Mouse (Mus musculus): ENCODE measurements around the gene Fbxo24. TPM values are rescaled to one million over a fixed set of nuclear protein-coding genes. Genes with fewer than 3 reads are reported as not detected.
A peak's percentile ranks its signal among the peaks of the same experiment; 100 is the strongest.

The Fbxo24 gene
- polyA plus RNA-seq, 1 experiment from 2014 or later: 0.24 TPM

- ATAC-seq (ENCODE audit: insufficient number of reproducible peaks, low FRiP score, low TSS enrichment, low read depth) (no peak), DNase-seq (ENCODE audit: low spot score) (no peak)
- Histone ChIP-seq H3K27me3 (ENCODE audit: control insufficient read depth, insufficient read depth, low read length) (no peaks in the 10 kb centered on the region), H3K36me3 (ENCODE audit: control insufficient read depth, insufficient read depth, low read length) (no peaks in the 10 kb centered on the region), H3K27ac (replicated peaks; ENCODE audit: low read depth, low read length) (0 out of 2 replicates have a peak overlapping the region, but pooled peaks have one; percentile 14), H3K9me3 (ENCODE audit: control insufficient read depth, low read length) (no peaks in the 10 kb centered on the region), H3K4me1 (ENCODE audit: control insufficient read depth, insufficient read depth, low read length) (peaks cover 11% of the 10 kb centered on the region), H3K9ac (ENCODE audit: low read length) (no peak overlapping the region), H3K4me3 (ENCODE audit: low read depth, low read length) (no peak overlapping the region), H3K4me2 (ENCODE audit: low read depth, severe bottlenecking) (peak overlapping the region; percentile 20; the same call in 1 of the 2 replicates)
- 28% methylated on average over 30 of the region's 30 CpGs for WGBS
These were observed 32.1 kb downstream of the Fbxo24 start for GRCm38 (mm10) chr5:137596601-137597261.

GRCm38 (mm10) chr5:137595921-137596320 lies 32.9 kb downstream of the Fbxo24 start:
- H3K27me3 ChIP-seq (ENCODE audit: control insufficient read depth, insufficient read depth, low read length): no peaks in the 10 kb centered on the region
- H3K36me3 ChIP-seq (ENCODE audit: control insufficient read depth, insufficient read depth, low read length): no peaks in the 10 kb centered on the region

GRCm38 (mm10) chr5:137590507-137590906 lies 38.3 kb downstream of the Fbxo24 start:
- Histone ChIP-seq H3K9me3 (ENCODE audit: control insufficient read depth, low read length) (no peaks in the 10 kb centered on the region), H3K27me3 (ENCODE audit: control insufficient read depth, insufficient read depth, low read length) (no peaks in the 10 kb centered on the region), H3K4me3 (ENCODE audit: low read depth, low read length) (no peak overlapping the region), H3K9ac (ENCODE audit: low read length) (no peak overlapping the region), H3K36me3 (ENCODE audit: control insufficient read depth, insufficient read depth, low read length) (no peaks in the 10 kb centered on the region), H3K27ac (replicated peaks; ENCODE audit: low read depth, low read length) (no peak overlapping the region), H3K4me2 (ENCODE audit: low read depth, severe bottlenecking) (no peak overlapping the region), H3K4me1 (ENCODE audit: control insufficient read depth, insufficient read depth, low read length) (no peaks in the 10 kb centered on the region)
- ATAC-seq (ENCODE audit: insufficient number of reproducible peaks, low FRiP score, low TSS enrichment, low read depth) (no peak), DNase-seq (ENCODE audit: low spot score) (no peak)
- 75% methylated on average over 5 of the region's 5 CpGs for WGBS

More at GRCm38 (mm10) chr5:137595921-137596320, 32.9 kb downstream of the Fbxo24 start:
- Histone ChIP-seq H3K4me1 (ENCODE audit: control insufficient read depth, insufficient read depth, low read length) (peaks cover 11% of the 10 kb centered on the region), H3K27ac (replicated peaks; ENCODE audit: low read depth, low read length) (no peak overlapping the region), H3K4me3 (ENCODE audit: low read depth, low read length) (no peak overlapping the region), H3K9ac (ENCODE audit: low read length) (no peak overlapping the region), H3K9me3 (ENCODE audit: control insufficient read depth, low read length) (no peaks in the 10 kb centered on the region), H3K4me2 (ENCODE audit: low read depth, severe bottlenecking) (no peak overlapping the region)
- DNase-seq (ENCODE audit: low spot score) (no peak), ATAC-seq (ENCODE audit: insufficient number of reproducible peaks, low FRiP score, low TSS enrichment, low read depth) (no peak)
- 83% methylated on average over 7 of the region's 7 CpGs for WGBS

GRCm38 (mm10) chr5:137584976-137585375 lies 43.8 kb downstream of the Fbxo24 start:
- no peak overlapping the region for H3K9ac ChIP-seq (ENCODE audit: low read length)
- 0 out of 2 replicates have a peak, but pooled peaks cover 2% of the 10 kb centered on the region for H3K4me1 ChIP-seq (ENCODE audit: control insufficient read depth, insufficient read depth, low read length)
- ATAC-seq (ENCODE audit: insufficient number of reproducible peaks, low FRiP score, low TSS enrichment, low read depth) (no peak), DNase-seq (ENCODE audit: low spot score) (peak; percentile 76)
- H3K4me2 ChIP-seq (ENCODE audit: low read depth, severe bottlenecking): no peak overlapping the region
- H3K27ac ChIP-seq (replicated peaks; ENCODE audit: low read depth, low read length): no peak overlapping the region
- no peak overlapping the region for H3K4me3 ChIP-seq (ENCODE audit: low read depth, low read length)
- WGBS: 38% methylated on average over 8 of the region's 8 CpGs
- peaks cover 23% of the 10 kb centered on the region for H3K27me3 ChIP-seq (ENCODE audit: control insufficient read depth, insufficient read depth, low read length)
- H3K36me3 ChIP-seq (ENCODE audit: control insufficient read depth, insufficient read depth, low read length): no peaks in the 10 kb centered on the region
- no peaks in the 10 kb centered on the region for H3K9me3 ChIP-seq (ENCODE audit: control insufficient read depth, low read length)

- Histone ChIP-seq H3K4me3 (ENCODE audit: low read depth, low read length) (peak overlapping the region; percentile 22), H3K4me2 (ENCODE audit: low read depth, severe bottlenecking) (peak overlapping the region; percentile 48), H3K27me3 (ENCODE audit: control insufficient read depth, insufficient read depth, low read length) (peaks cover 23% of the 10 kb centered on the region), H3K27ac (replicated peaks; ENCODE audit: low read depth, low read length) (no peak overlapping the region), H3K9ac (ENCODE audit: low read length) (0 out of 2 replicates have a peak overlapping the region, but pooled peaks have one; percentile 1), H3K36me3 (ENCODE audit: control insufficient read depth, insufficient read depth, low read length) (no peaks in the 10 kb centered on the region), H3K9me3 (ENCODE audit: control insufficient read depth, low read length) (no peaks in the 10 kb centered on the region), H3K4me1 (ENCODE audit: control insufficient read depth, insufficient read depth, low read length) (0 out of 2 replicates have a peak, but pooled peaks cover 2% of the 10 kb centered on the region)
- DNase-seq (ENCODE audit: low spot score): peak; percentile 38
- ATAC-seq (ENCODE audit: insufficient number of reproducible peaks, low FRiP score, low TSS enrichment, low read depth): peak; percentile 19; the same call in 1 of the 2 replicates
- WGBS: 19% methylated on average over 27 of the region's 27 CpGs
These were observed 45.1 kb downstream of the Fbxo24 start for GRCm38 (mm10) chr5:137583670-137584169.

- ATAC-seq (ENCODE audit: insufficient number of reproducible peaks, low FRiP score, low TSS enrichment, low read depth): no peak
- no peak for DNase-seq (ENCODE audit: low spot score)
- Histone ChIP-seq H3K9me3 (ENCODE audit: control insufficient read depth, low read length) (no peaks in the 10 kb centered on the region), H3K4me2 (ENCODE audit: low read depth, severe bottlenecking) (no peak overlapping the region), H3K4me1 (ENCODE audit: control insufficient read depth, insufficient read depth, low read length) (0 out of 2 replicates have a peak, but pooled peaks cover 2% of the 10 kb centered on the region), H3K9ac (ENCODE audit: low read length) (no peak overlapping the region), H3K27me3 (ENCODE audit: control insufficient read depth, insufficient read depth, low read length) (peaks cover 23% of the 10 kb centered on the region), H3K36me3 (ENCODE audit: control insufficient read depth, insufficient read depth, low read length) (no peaks in the 10 kb centered on the region), H3K4me3 (ENCODE audit: low read depth, low read length) (no peak overlapping the region), H3K27ac (replicated peaks; ENCODE audit: low read depth, low read length) (no peak overlapping the region)
- WGBS: 34% methylated on average over 8 of the region's 8 CpGs
These were observed 46.1 kb downstream of the Fbxo24 start for GRCm38 (mm10) chr5:137582702-137583101.

GRCm38 (mm10) chr5:137580246-137580645 lies 48.6 kb downstream of the Fbxo24 start:
- H3K9me3 ChIP-seq (ENCODE audit: control insufficient read depth, low read length): no peaks in the 10 kb centered on the region
- H3K9ac ChIP-seq (ENCODE audit: low read length): no peak overlapping the region
- H3K4me3 ChIP-seq (ENCODE audit: low read depth, low read length): no peak overlapping the region
- 82% methylated on average over 6 of the region's 6 CpGs for WGBS
- no peak overlapping the region for H3K27ac ChIP-seq (replicated peaks; ENCODE audit: low read depth, low read length)
- no peak overlapping the region for H3K4me2 ChIP-seq (ENCODE audit: low read depth, severe bottlenecking)
- ATAC-seq (ENCODE audit: insufficient number of reproducible peaks, low FRiP score, low TSS enrichment, low read depth) (no peak), DNase-seq (ENCODE audit: low spot score) (no peak)
- H3K27me3 ChIP-seq (ENCODE audit: control insufficient read depth, insufficient read depth, low read length): peaks cover 23% of the 10 kb centered on the region
- 0 out of 2 replicates have a peak, but pooled peaks cover 2% of the 10 kb centered on the region for H3K4me1 ChIP-seq (ENCODE audit: control insufficient read depth, insufficient read depth, low read length)
- H3K36me3 ChIP-seq (ENCODE audit: control insufficient read depth, insufficient read depth, low read length): no peaks in the 10 kb centered on the region

- H3K4me2 ChIP-seq (ENCODE audit: low read depth, severe bottlenecking): peak overlapping the region; percentile 29; the same call in 1 of the 2 replicates
- H3K27me3 ChIP-seq (ENCODE audit: control insufficient read depth, insufficient read depth, low read length): peaks cover 7% of the 10 kb centered on the region; the same call in 1 of the 2 replicates
- H3K9ac ChIP-seq (ENCODE audit: low read length): no peak overlapping the region
- WGBS: 9% methylated on average over 27 of the region's 27 CpGs
- H3K9me3 ChIP-seq (ENCODE audit: control insufficient read depth, low read length): no peaks in the 10 kb centered on the region
- H3K36me3 ChIP-seq (ENCODE audit: control insufficient read depth, insufficient read depth, low read length): no peaks in the 10 kb centered on the region
- H3K4me3 ChIP-seq (ENCODE audit: low read depth, low read length): no peak overlapping the region; the same call in 1 of the 2 replicates
- H3K4me1 ChIP-seq (ENCODE audit: control insufficient read depth, insufficient read depth, low read length): no peaks in the 10 kb centered on the region
- peak; percentile 31 for DNase-seq (ENCODE audit: low spot score)
- no peak for ATAC-seq (ENCODE audit: insufficient number of reproducible peaks, low FRiP score, low TSS enrichment, low read depth)
- H3K27ac ChIP-seq (replicated peaks; ENCODE audit: low read depth, low read length): no peak overlapping the region
These were observed 54.3 kb downstream of the Fbxo24 start for GRCm38 (mm10) chr5:137574470-137574901.

Data from limb, embryonic 11.5 days (tissue).